Mouse (Mus musculus) ES-Bruce4 (cell line): ENCODE measurements around the gene Vmn1r78.

Experiments
- CTCF ChIP-seq: IDR thresholded peaks from one replicate; pipeline ENCODE4 v1.8.1; 2011; ENCODE audit warnings: low read depth, low read length
- EP300 ChIP-seq: IDR thresholded peaks from 2 replicates; pipeline ENCODE4 v1.6.1; 2011; ENCODE audit warnings: low read depth, low read length; ENCODE audit not compliant: insufficient read depth
- POLR2A ChIP-seq: IDR thresholded peaks from one replicate; pipeline ENCODE4 v1.8.1; 2011; ENCODE audit warnings: low read length; ENCODE audit not compliant: insufficient read depth

GRCm38 (mm10) chr7:12188986-12189385, 38.9 kb downstream of the Vmn1r78 start, which contains the start of gene Vmn1r80:
- no peak for TF ChIP-seq EP300
- no peak for TF ChIP-seq POLR2A
- TF ChIP-seq CTCF, result no peak
